Mouse (Mus musculus): ENCODE data around the gene Agt.
A peak's percentile ranks its signal among the peaks of the same experiment; 100 is the strongest.

Gene Agt

GRCm38 (mm10) chr8:124551011-124551661 lies 18.4 kb downstream of the Agt start:
- DNase-seq (ENCODE audit: low spot score): no peak

- no peak for DNase-seq (ENCODE audit: low spot score)
Observed at GRCm38 (mm10) chr8:124548187-124548586, 21.3 kb downstream of the Agt start.

- no peak for DNase-seq (ENCODE audit: low spot score)
Observed at GRCm38 (mm10) chr8:124547269-124547668, 22.2 kb downstream of the Agt start.

GRCm38 (mm10) chr8:124546815-124547214 lies 22.7 kb downstream of the Agt start:
- no peak for DNase-seq (ENCODE audit: low spot score)

GRCm38 (mm10) chr8:124546371-124546770 lies 23.1 kb downstream of the Agt start:
- DNase-seq (ENCODE audit: low spot score): no peak

- DNase-seq (ENCODE audit: low spot score): no peak
Observed at GRCm38 (mm10) chr8:124543272-124543671, 26.2 kb downstream of the Agt start.

GRCm38 (mm10) chr8:124542001-124542400 lies 27.5 kb downstream of the Agt start:
- DNase-seq (ENCODE audit: low spot score): no peak

GRCm38 (mm10) chr8:124540906-124541305 lies 28.6 kb downstream of the Agt start:
- DNase-seq (ENCODE audit: low spot score): no peak

- no peak for DNase-seq (ENCODE audit: low spot score)
Observed at GRCm38 (mm10) chr8:124535451-124535850, 34.1 kb downstream of the Agt start.

- peak; percentile 44 for DNase-seq (ENCODE audit: low spot score)
Observed at GRCm38 (mm10) chr8:124532626-124533025, 36.9 kb downstream of the Agt start.

GRCm38 (mm10) chr8:124530996-124531395 lies 38.5 kb downstream of the Agt start:
- DNase-seq (ENCODE audit: low spot score): no peak

- no peak for DNase-seq (ENCODE audit: low spot score)
Observed at GRCm38 (mm10) chr8:124530556-124530955, 39.0 kb downstream of the Agt start.

- no peak for DNase-seq (ENCODE audit: low spot score)
Observed at GRCm38 (mm10) chr8:124530076-124530475, 39.4 kb downstream of the Agt start.

GRCm38 (mm10) chr8:124526261-124526660 lies 43.2 kb downstream of the Agt start:
- no peak for DNase-seq (ENCODE audit: low spot score)

- no peak for DNase-seq (ENCODE audit: low spot score)
Observed at GRCm38 (mm10) chr8:124521946-124522345, 47.6 kb downstream of the Agt start.

- peak; percentile 82 for DNase-seq (ENCODE audit: low spot score)
Observed at GRCm38 (mm10) chr8:124520249-124521080, 49.0 kb downstream of the Agt start, which contains the start of gene Cog2. Cog2 (plus strand) TSS chr8:124520767.

- DNase-seq (ENCODE audit: low spot score): no peak
Observed at GRCm38 (mm10) chr8:124517142-124517541, 52.4 kb downstream of the Agt start.

GRCm38 (mm10) chr8:124516525-124516924 lies 53.0 kb downstream of the Agt start:
- peak; percentile 58 for DNase-seq (ENCODE audit: low spot score)

- no peak for DNase-seq (ENCODE audit: low spot score)
Observed at GRCm38 (mm10) chr8:124516039-124516438, 53.5 kb downstream of the Agt start.

- DNase-seq (ENCODE audit: low spot score): no peak
Observed at GRCm38 (mm10) chr8:124509156-124509555, 60.4 kb downstream of the Agt start.

- DNase-seq (ENCODE audit: low spot score): no peak
Observed at GRCm38 (mm10) chr8:124508321-124508695, 61.2 kb downstream of the Agt start.

GRCm38 (mm10) chr8:124507572-124508320 lies 61.8 kb downstream of the Agt start:
- peak; percentile 53 for DNase-seq (ENCODE audit: low spot score)
